13 mouse cellular contexts compared by ENCODE assay signal in the genomic region with DNA sequence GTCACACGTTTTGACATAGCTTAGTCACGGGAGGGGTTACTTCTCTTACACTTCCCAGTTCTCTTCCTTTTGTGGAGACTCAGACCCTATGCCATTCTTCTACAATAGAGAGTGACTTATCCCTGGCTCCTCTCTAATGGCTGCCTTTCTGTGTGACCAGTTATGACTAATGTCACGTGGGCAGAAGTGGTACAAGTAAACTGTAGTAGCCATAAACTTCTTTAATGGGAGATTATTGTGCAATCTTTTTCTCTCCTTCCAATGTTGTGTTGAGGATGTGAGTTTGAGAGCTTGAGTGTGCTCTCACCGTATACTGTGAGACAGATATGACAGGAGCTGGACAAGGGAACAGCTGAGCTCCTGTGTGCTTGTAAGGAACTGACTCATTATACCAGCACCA.
"Had no signal": no experiment of that assay in that cellular context is flagged by ENCODE, and none has a peak within 500 bp of the region (broad histone marks: within the 10 kb centered on the region; RNA-seq: fewer than 3 reads in every experiment).

No protein-coding gene starts in this region.

- DNase-seq: lung, adult 18-20 months; lung, embryonic 14.5 days; lung, postnatal 4 days; midbrain, embryonic 14.5 days; right cerebral cortex, postnatal 14 days; thymus, adult 2 months; thymus, postnatal 25 days; thymus, postnatal 4 days had no signal

- ATAC-seq: midbrain, embryonic 16.5 days had no signal

- H3K36me3 ChIP-seq: midbrain, embryonic 10.5 days; midbrain, embryonic 12.5 days; neural tube, embryonic 12.5 days; stomach, embryonic 15.5 days had no signal

- H3K27me3 ChIP-seq: midbrain, embryonic 12.5 days; neural tube, embryonic 12.5 days; stomach, embryonic 15.5 days had no signal

- H3K4me3 ChIP-seq: midbrain, embryonic 10.5 days; midbrain, embryonic 12.5 days; neural tube, embryonic 12.5 days; stomach, embryonic 15.5 days had no signal
